Mouse (Mus musculus): Measurements from ENCODE around the gene Slc44a2.

The Slc44a2 gene

GRCm38 (mm10) chr9:21332161-21333061 lies 11.9 kb downstream of the Slc44a2 start:
- DNase-seq (ENCODE audit: extremely low spot score, low read depth, low spot score), result no peak

DNA sequence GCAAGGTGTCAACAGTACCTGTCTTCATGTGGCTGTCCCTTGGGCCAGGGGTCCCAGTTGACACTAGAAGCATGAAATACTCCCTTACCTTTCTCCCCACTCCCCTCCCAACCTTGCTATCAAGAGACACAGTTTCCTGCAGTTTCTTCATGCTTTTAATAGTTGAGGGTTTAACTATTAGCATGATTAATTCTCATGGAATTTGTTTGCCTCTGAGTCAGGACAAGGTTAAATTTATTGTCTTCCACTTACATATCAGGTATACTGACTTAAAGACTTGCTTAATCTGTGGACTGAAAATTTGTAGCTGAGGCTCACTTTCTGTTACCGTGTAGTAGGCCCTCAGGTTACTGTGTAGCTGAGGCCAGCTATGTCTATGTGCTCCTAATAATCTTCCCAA lies 13.0 kb downstream of the Slc44a2 start:
- no peak for DNase-seq (ENCODE audit: extremely low spot score, low read depth, low spot score)

DNA sequence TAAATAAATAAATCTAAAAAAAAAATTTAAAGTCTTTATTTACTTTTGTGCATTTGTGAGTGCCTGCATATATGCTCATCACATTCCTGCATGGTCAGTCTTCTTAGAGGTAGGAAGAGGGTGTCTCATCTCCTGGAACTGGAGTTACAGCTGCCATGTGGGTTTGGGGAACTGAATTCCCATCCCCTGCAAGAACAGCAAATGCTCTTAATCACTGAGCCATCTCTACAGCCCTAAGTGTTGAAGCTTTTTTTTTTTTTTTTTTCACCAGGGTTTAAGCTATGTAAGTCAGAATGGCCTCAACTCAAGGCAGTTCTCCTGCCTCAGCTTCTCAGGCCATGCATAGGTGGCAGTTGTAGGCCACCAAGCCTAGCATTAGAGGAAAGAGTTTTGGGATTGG lies 14.2 kb downstream of the Slc44a2 start:
- no peak for DNase-seq (ENCODE audit: extremely low spot score, low read depth, low spot score)

DNA sequence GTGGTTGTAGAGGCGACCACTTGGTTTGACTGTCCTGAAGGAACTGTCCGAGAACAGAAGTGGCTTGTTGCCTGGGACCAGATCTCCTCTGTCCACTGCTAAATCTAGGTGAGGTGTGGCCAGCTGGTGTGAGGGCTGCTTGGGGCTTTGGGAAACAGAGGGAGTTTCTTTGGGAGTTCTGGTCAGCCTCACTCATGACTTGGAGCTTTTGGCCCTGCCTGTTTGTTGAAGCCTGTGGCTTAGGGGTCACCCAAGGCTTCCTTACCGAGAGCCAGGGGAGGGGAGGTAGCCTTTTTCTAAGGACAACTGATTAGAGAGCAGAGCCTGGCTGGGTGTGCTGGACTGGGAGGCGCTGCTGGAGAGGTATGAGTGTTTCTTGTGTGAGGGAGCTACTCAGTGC lies 14.9 kb downstream of the Slc44a2 start:
- DNase-seq (ENCODE audit: extremely low spot score, low read depth, low spot score), result no peak

GRCm38 (mm10) chr9:21336491-21336890 lies 16.0 kb downstream of the Slc44a2 start:
- no peak for DNase-seq (ENCODE audit: extremely low spot score, low read depth, low spot score)

DNA sequence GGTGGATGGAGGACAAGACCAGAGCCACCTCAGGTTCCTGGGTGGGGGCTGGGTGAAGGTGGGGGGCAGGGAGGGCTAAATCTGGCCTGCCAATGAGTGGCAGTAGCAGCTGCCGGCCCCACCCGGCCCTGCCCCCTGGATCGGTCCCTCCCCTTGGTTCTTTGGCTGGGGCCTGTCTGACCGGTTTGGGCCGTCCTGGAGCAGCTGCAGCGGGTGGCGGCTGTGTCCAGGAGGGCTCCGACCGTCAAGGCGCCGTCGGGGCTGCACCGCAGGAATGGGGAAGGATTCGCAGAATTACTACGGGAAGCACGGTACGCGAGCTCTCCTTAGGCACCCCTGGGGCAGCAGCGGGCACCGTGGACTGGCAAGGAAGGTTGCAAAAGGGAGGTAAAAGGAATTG lies 17.2 kb downstream of the Slc44a2 start:
- DNase-seq (ENCODE audit: extremely low spot score, low read depth, low spot score), result no peak

- no peak for DNase-seq (ENCODE audit: extremely low spot score, low read depth, low spot score)
Measured at GRCm38 (mm10) chr9:21340411-21340810, 19.9 kb downstream of the Slc44a2 start.

GRCm38 (mm10) chr9:21346627-21347365 lies 26.3 kb downstream of the Slc44a2 start:
- DNase-seq (ENCODE audit: extremely low spot score, low read depth, low spot score), result no peak

- DNase-seq (ENCODE audit: extremely low spot score, low read depth, low spot score), result no peak
Measured at GRCm38 (mm10) chr9:21348152-21348551, 27.7 kb downstream of the Slc44a2 start.

DNA sequence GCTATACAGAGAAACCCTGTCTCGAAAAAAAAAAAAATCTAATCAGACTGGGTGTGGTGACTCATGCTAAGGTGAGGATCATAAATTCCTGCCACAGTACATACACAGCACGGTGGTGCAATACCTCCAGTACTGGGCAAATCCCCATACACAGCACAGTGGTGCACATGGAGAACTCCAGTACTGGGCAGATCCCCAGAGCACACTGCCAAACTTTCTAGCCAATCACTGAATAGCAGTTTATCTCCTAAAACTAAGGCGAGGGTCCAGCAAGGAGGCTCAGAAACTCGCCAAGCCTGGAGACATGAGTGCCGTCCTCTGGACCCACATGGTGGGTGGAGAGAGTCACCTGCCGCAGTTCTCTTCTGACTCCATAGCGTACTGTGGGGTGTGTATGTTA lies 30.7 kb downstream of the Slc44a2 start:
- no peak for DNase-seq (ENCODE audit: extremely low spot score, low read depth, low spot score)

GRCm38 (mm10) chr9:21351702-21352377 lies 31.3 kb downstream of the Slc44a2 start:
- DNase-seq (ENCODE audit: extremely low spot score, low read depth, low spot score), result no peak

- no peak for DNase-seq (ENCODE audit: extremely low spot score, low read depth, low spot score)
Measured at GRCm38 (mm10) chr9:21352463-21353372, 32.2 kb downstream of the Slc44a2 start.

GRCm38 (mm10) chr9:21353373-21353686 lies 32.8 kb downstream of the Slc44a2 start:
- no peak for DNase-seq (ENCODE audit: extremely low spot score, low read depth, low spot score)

- no peak for DNase-seq (ENCODE audit: extremely low spot score, low read depth, low spot score)
Measured at GRCm38 (mm10) chr9:21354796-21355195, 34.3 kb downstream of the Slc44a2 start.

DNA sequence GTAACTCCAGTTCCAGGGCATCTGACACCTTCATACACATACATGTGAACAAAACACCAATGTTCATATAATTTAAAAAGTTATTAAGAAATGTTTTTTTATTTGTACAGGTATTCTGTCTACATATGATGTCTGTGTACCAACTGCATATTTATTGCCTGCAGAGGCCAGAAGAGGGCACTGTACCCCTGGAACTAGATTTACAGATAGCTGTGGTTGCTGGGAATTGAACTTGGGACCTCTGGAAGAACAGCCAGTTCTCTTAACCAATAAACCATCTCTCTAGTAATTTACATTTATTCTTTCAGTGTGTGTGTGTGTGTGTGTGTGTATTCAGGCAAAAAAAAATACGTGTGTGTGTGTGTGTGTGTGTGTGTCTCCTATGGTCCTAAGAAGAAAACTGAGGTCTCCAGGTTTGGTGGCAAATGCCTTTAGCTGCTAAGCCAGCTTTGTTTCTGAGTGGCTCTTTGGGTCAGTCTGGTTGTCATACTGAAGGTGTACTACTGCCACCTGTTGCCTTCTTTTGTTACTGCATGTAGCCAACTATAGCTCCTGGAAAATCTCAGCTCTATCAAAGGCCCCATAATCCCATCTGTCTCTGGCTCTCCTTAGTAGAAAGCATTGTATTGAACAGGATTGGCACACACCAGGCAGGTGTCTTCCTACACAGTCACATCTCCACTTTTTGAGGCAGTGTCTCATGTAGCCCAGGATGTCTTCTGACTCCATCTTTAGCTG lies 36.7 kb downstream of the Slc44a2 start:
- peak; percentile 88 for DNase-seq (ENCODE audit: extremely low spot score, low read depth, low spot score)

DNA sequence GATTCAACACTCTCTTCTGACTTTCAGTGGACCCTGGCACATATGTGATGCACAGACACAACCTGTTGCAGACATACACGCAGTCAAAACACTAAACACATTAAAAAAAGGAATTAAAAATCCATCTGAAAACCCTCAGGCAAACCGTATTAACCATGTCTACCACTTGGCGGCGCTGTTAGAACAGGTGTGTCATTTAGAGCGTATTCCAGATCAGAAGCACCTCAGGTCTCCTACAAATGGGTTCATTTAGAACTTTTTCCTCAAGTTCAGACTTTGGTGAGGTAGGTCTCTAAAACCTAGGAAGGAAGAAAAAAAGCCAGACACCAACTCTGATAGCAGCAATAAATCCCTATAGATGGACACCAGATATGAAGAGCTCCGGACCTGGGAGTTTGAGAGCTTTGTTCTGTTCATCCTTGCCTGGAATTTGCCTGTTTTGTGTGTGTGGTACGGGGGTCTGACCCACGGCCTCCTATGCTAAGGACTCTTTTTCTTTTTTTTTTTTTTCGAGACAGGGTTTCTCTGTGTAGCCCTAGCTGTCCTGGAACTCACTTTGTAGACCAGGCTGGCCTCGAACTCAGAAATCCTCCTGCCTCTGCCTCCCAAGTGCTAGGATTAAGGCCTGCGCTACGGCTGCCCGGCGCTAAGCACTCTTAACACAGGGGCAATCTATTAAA lies 46.2 kb downstream of the Slc44a2 start:
- DNase-seq (ENCODE audit: extremely low spot score, low read depth, low spot score), result no peak

DNA sequence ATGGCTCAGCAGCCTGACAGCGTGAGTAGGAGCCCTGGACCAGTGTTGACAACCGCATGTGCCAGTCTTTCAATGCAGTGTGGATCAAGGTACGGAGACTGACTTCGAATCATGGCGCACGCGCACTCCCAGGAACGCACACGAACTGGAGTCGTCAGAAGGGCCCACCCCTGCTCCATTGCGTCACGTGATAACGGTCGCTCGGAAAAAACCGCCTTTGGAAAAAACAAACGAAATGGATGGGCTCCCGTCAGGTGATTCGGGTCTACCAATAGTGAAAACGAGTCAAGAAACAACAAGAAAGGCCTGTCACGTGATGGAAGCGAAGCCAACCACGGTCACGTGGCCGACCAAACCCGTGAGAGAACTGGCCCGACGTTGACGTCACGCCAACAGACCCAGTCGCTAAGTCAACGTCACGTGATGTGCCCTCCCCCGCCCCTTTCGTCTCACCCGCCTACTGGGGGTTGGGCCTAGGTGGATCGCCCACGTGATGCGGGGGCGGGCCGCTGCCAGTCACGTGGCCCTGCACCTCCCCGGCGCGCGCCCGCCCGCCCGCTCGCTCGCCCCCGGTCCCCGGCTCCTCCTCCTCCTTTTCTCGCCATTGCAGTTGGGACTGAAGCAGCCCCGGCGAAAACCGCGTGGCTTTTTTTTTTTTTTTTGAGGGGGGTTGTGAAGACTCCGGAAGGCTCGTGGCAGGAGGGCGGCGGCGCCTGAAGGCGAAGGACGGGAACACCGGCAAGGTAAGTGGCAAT lies 47.0 kb downstream of the Slc44a2 start, which contains the start of gene Ilf3:
TSS of gene Ilf3 (plus strand) at position 515 of the 755 bp plus-strand sequence.
- peak; percentile 99 for DNase-seq (ENCODE audit: extremely low spot score, low read depth, low spot score)

GRCm38 (mm10) chr9:21368131-21368584 lies 47.7 kb downstream of the Slc44a2 start:
- no peak for DNase-seq (ENCODE audit: extremely low spot score, low read depth, low spot score)

- no peak for DNase-seq (ENCODE audit: extremely low spot score, low read depth, low spot score)
Measured at GRCm38 (mm10) chr9:21369080-21369479, 48.6 kb downstream of the Slc44a2 start.
